Mouse (Mus musculus) lung, postnatal 36 days (tissue): ENCODE measurements around the gene Snx8.

Source experiments
- DNase-seq: peaks from one replicate; pipeline ENCODE4 v3.0.0; 2022; ENCODE audit warnings: mixed read lengths

The Snx8 gene

DNA sequence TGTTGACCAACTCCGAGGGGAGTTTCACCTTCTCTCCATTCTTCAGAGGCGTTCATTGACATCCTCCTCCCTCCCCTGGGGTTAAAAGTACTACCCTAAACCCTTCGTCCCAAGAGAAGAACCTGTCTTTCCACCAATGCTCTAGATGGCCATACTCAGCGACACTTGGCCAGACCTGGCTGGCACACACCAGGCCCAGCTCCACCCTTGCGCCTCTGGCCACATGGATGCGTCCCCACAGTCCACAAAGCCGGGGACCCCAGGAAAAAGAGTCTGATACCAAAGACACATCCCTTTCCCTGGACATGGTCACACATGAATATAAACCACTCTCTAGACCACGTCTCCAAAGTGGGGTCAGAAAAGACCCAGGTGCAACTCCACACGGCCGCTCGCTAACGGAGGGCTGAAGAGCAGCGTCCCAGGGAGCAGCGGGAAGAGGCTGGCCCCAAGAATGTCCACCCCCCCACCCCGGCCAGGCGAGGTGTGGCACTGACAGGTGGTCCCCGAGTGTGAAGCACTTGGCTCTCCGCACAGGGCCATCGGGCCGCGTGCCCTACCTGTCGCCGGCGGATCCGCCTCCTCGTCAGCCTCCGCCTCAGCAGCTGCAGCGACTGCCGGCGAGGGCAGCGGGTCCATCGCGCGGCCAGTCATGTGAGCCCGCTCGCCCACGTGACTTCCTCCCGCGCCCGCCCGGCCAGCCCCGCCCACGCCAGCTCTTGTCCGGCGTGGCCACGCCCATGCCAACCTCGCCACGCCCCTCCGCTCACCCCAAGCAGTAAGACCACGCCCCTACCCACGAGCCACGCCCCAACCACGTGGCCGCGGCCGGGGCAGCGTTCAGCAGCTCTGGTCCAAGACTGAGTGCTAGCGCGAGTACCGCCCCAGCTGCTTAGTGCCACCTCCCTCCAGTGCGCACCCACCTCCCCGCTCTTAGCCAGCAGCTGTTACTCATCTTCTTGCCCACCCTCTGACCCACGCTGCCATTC is at the start of gene Snx8:
Gene Snx8, minus strand, starts transcription at position 675 of the 989 bp plus-strand sequence.
- peak; percentile 99 for DNase-seq

DNA sequence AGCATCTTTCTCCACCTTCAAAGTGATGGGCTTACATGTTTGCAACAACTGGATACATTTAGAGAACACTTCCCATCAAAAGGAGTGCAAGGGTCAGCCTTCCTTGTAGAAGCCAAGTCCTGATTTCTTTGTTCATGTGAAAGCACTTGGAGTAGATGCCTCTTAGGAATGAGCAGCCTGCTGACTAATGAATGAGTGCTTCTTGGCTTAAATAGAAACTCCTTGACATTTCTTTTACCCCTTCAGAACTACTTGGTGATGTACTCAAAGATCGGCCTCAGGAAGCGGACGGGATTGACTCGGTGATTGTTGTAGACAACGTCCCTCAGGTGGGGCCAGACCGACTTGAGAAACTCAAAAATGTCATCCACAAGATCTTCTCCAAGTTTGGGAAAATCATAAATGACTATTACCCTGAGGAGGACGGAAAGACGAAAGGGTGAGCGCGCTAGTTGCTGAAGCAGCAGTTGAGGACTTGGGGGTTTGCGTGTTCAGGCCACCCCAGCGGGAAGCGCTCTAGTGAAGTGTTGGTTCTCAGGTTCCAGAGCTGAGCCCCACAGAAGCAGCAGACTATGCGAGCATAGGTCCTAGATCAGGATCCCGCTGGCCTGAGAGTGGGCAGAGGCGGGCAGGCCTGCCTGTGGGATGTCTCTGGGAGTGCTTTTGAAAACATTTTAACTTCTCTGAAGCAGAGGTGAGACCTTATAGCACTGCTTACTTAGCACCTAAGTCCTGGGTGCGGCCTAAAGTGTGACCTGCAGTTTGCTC is 36.1 kb upstream of the Snx8 start:
- peak; percentile 67 for DNase-seq

DNA sequence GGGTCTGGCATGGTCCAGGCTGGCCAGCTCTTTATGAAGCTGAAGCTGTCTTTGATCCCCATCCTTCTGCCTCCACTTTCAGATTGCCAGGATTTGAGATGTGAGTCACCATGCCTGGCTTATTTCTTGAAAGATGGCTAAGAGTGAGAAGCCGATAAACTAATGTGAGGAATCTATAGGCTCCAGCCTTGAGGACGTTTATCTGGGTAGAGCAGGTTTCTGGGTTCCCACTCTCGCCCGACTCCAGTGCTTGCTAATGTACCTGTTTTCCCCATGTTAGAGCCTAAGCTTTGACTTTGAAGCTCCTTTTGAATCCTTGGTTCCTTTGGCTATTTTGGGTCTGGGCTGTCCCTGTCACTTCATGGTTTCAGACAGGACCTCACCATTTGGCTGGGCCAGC is 31.6 kb upstream of the Snx8 start:
- DNase-seq = no peak

DNA sequence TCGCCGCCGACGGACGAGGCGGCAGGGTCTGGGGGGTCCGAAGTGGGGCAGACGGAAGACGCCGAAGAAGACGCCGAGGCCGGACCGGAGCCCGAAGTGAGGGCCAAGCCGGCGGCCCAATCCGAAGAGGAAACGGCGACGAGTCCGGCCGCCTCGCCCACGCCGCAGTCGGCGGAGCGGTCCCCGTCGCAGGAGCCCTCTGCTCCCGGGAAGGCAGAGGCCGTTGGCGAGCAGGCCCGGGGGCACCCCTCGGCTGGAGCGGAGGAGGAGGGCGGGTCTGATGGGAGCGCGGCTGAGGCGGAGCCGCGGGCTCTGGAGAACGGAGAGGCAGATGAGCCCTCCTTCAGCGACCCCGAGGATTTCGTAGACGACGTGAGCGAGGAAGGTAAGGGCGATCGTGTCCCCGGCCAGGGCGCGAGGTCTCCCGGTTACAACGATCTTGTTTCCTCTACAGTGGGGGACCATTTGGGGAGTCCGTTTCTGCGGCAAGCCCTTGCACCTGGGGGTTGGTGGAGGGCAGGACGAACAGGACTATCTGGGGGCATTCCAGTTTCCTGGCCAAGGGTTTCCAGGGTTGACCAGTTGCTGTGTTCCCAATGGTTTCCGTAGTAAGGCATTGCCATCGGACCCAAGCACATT is 30.5 kb upstream of the Snx8 start:
- DNase-seq = peak; percentile 21

DNA sequence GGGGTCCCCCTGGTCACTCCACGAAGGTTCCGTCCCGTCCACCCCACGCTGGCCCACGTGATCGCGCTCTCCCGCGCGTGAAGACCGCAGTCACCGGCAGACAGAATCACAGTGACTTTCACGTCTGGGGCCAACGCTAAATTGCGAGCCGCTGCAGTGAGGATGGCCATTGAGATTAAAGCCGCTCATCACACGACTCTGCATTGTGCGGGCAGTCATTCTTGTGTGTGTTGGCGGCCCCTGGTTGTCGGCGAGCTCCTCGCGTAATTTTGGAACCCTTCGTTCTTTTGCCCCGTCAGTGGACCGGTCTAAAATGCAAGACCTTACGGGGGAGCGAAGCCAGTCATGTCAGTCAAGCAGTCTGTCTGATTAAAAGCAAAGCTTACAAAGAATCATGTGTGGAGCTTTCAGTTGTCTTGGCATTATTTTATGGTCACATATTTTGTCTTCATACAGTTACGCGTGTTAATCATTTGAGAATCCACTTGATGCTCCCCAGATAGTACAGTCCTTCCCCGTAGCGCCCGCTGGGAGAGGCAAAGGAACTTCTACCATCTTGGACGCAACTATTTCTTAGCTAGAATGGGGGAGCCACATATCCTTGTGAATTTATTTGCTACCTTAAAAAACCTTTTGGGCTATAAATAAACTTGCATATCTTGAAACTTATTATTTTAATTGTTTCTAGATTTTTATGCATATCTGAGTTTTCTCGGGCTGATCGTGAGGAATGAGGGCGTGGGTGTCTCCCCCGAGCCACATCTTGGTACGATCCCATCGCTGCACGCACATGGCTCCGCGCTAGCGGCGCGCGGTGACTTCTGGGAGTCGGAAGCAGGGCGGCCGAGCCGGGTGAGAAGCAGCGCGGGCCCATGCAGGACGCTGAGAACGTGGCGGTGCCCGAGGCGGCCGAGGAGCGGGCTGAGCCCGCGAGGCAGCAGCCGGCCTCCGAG is 29.7 kb upstream of the Snx8 start, which contains the start of gene Eif3b:
Gene Eif3b, plus strand, starts transcription at position 840 of the 953 bp plus-strand sequence.
- peak; percentile 92 for DNase-seq

DNA sequence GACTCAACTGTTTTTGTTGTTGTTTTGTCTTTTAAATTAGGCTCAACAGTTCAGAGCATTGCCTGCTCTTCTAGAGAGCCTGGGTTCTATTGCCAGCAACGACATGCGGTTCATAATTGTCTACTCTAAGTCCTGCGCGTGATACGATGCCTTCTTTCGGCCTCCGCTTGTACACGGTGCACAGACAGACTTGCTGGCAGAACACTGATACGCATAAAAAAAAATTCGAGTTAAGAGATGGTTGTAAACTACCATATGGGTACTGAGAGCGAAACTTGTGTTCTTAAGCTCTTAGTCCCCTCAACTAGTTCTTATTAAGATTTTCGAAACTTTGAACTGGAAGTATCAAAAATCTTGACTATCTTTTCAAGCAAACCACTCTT is 29.0 kb upstream of the Snx8 start:
- no peak for DNase-seq

DNA sequence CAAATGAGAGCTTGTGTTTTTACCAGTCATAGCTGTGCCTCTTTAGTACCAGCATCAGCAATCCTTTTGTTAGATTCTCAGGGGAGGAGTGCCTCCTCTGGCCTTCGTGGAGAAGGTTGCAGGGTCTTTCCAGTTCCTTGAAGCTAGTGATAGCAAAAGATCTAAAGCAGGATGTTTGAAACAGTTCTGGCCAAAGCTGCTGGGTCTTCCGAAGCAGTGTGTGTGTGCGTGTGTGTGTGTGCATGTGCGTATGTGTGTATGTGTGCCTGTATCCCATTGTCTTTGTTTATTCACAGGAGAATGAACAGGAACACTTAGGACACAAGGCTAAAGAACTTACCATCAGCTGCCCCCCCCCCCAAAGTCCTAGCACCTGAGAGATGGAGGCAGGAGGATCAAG is 25.6 kb upstream of the Snx8 start:
- peak; percentile 31 for DNase-seq

DNA sequence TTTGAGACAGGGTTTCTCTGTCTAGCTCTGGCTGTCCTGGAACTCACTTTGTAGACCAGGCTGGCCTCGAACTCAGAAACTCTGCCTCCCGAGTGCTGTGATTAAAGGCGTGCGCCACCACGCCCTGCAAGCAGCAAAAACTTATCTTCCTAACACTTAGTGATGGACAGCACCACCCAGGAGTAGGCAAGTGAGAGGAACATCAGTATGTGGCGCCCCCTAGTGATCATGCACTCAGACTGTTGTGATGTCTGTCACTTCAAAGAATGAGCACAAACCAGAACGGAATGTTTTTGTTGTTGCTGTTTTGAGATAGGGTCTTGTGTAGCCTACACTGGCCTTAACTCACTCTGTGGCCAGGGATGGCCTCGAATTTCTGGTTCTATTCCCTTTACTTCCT is 22.3 kb upstream of the Snx8 start:
- peak; percentile 88 for DNase-seq

DNA sequence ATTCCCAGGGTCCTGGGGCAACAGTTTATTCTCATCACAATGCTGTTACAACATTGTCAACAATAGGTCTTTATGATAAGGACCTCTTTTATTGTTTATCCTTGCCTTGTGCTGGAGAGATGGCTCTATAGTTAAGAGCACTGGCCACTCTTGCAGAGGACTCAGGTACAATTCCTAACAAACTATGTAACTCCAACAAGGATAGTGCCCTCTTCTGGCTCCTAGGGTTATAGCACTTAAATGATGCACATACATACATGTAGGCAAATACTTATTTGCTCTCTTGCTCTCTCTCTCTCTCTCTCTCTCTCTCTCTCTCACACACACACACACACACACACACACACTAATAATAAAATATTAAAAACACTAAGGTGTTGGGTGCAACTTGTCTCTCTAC is 19.7 kb upstream of the Snx8 start:
- no peak for DNase-seq

DNA sequence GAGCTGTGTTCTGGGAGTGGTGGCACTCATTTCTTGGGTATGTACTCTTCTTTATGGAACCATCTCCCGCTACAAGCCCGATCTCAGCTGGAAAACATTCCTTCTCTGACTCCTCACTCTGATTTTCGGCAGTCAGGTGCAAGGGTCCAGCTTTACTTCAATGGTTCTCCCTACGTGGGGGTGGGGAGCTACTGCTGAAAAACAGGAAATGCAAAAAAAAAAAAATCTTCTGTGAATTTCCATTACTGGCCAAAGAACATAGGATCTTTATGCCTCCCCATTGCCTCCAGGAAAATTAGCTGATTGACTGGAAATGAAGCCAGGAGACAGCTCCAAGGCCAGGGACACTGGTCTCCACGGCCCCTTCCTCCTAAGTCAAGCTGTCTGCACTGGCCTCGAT is 17.6 kb upstream of the Snx8 start:
- no peak for DNase-seq

DNA sequence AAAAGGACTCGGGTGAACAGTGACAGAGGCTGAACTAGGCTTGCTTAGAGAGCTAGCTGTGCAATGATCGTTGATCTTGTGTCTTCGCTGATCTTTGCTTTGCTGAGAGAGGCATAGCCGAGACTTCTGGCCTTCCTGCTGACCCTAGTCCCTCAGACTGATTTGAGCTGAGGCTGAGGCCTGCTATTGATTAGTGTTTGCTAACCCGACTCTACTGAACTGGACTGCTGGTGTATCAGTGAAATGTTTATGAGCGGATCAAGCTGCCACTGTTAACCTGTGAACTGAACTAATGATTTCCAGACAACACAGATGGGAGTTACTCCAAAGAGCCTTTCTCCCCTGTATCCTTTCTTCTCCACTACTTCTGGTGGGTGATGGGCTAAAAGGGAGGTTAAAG is 16.1 kb upstream of the Snx8 start:
- no peak for DNase-seq

DNA sequence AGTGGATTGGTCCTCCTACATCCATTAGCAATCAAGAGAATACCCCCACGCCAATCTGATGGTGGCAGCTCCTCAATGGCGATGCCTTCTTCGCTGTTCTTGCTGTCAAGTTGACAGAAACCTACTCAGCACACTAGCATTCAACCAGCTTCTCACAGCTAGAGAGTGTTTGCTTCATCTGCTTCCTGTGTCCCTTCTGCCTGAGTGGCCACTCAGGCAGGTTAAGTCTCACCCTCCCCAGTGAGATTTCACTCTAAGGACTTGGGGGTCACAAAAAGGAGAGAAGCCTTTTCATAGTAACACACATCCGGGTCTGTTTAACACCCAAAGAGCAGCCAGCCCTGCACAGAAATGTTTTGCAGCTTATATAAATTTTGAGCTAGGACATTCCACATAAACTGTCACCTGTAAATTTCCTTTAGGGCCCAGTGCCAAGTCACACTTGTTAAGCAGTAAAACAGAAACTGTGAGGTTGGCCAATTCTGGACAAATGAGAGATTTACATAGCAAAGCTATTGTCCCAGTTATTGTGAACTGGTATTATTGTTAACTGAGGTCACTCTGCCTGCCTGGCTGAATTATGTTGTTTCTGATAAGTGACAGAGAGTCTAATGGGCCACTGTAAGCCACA is 13.7 kb upstream of the Snx8 start:
- DNase-seq = peak; percentile 75

DNA sequence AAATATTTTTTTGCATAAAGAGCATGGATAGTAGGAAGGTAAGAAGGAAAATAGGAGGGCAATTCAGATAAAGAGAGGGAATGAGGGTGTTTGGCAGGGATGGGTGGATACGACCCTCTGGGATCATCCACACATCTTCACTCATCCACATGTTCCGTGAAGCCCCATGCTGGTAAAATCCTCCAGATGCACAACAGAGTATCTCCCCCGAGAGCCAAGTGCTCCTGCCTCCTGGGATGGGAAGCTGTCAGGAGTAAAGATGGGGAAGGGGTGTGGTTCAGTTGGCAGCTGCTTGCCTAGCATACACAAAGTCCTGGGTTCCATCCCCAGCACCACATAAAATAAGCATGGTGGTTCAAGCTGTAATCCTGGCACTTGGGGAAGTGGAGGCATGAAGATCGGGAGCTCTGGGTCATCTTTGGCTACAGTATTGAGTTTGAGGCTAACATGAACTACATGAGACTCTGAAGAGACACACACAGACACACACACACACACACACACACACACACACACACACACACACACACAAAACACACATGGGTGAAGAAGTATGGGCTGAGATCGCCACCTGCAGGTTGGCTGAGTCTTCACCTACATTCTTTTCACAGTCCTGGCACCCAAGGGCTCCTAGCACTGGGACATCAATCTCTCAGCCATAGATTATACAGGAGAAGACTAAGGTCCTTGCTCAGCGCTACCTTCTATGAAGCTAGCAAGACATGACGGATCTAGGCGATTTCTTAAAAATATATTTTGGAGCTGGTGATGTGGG is 7.3 kb upstream of the Snx8 start:
- peak; percentile 70 for DNase-seq

DNA sequence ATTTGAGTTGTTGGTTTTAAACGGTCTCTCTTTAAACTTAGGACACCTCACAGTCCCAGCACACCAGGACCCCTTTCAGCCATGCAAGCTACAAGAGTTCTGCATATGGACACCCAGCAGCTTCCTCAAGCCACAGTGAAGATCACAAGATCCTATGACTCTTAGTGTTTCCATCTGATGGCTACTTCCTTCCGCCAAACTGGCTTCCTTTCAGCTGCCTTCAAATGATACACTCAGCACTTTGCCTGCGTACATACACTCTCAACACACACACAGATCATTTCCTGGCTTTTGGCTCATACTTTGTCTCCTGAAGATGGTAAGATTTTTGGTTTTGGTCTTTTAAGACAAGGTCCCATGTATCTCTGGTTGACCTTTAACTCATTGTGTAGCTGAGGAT is 3.6 kb upstream of the Snx8 start:
- no peak for DNase-seq

DNA sequence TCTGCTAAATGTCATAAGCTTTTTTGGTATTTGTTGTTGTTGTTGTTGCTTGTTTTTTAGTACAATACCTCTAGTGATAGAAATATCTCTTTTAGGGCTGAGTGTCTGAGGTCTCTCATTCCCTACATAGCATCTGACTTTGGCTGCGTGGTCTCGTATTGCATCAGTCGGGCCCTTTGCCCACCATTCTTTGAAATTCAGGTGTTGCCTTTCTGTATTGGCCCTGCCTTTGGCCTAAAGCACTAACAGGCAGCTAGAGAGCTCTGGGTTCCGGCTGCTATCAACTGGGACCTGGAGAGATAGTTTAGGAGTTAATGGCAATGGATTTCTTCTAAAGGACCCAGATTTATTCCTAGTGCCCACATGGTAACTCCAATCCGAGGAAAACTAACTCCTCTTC is 2.9 kb upstream of the Snx8 start:
- DNase-seq = no peak

DNA sequence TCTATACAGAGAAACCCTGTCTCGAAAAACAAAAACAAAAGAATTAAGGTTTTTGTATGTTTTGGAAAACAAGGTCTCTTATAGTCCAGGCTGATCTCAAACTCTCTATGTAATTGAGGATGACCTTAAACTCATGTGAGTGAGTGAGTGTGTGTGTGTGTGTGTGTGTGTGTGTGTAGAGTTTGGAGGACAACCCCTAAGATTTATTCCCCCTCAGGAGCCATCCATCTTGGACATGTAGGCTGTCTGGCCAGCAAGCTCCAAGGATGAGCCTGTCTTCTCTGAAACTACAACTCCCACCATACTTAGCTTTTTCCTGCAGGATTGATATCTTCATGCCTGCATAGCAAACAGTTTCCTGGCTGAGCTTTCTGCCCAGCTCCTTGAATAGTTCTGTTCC is 2.4 kb upstream of the Snx8 start:
- no peak for DNase-seq

DNA sequence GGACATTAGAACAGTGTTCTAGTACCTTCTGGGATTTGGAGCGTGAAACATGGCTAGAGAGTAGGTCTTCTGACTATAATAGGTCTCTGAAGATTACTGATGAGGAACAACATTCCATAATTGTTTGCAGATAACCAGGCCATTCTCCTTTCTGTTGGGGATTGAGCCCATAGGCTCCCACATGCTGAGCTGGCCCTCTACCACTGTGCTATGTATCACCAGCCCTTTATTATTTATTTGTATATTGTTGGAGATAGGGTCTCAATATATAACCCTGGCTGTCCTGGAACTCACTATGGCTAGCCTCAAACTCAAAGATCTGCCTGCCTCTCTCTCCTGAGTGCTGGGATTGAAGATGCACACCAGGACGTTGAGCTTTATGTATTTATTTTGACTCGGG is 585 bp upstream of the Snx8 start:
- no peak for DNase-seq

DNA sequence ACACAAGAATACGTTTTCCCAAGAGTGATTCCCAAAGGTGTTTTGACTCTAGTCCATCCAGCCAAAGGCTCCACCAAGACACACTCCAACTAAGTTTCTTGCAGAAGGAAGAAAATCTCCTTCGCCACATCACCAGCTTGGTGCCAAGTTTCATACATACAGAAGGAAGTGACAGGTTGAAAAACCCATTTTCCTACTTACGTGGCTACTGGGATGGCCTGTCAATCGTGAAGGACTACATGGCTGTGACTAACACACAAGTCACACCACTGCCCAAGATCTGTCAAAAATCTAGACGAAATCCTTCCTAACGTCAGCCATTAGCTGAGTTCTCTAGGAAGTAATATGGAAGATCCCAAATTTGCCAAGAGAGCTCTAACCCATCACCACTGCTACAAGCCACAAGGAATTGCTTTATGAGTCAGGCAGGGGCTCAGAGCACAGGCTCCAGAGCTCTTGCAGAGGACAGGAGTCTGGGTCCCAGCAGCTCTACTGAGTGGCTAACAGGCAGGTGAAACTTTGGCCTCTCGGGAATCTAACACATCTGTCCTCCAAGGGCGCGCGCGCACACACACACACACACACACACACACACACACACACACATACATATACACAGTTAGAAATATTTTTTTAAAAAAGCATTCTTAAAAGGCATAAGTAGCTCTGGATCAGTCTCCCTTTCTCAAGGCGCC is 1.1 kb downstream of the Snx8 start:
- no peak for DNase-seq

DNA sequence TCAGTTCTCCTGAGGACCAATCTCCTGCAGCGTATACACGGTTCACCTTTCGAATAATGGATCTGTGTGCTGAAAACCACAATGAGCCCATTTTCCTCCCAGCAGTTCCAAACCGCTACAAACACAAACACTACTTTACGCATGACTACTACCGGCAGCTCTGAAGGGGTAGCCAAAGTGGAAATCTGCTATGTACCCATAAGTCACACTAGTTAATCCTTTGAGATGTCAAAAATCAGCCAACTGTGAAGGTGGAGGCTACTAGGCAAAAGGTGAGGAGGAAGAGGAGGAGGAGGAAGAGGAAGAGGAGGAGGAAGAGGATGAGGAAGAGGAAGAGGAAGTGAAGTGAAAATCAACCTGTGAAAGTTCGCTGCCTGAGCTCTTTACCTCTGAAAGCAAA is 1.8 kb downstream of the Snx8 start:
- DNase-seq = no peak

DNA sequence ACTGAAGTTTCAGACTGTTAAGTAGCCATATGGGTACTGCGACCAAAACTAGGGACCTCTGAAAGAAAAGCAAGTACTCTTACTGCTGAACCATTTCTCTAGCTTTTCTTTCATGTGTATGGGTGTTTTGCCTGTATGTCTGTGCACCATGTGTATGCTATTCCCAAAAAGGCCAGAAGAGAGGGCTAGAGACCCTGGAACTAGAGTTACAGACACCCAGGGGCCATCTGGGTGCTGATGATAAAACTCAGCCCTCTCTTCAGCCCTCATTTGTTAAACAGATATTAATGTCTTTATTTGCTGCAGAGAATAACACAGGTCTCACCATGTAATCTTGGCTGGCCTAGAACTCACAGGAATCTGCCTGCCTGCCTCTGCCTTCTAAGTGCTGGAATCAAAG is 4.6 kb downstream of the Snx8 start:
- no peak for DNase-seq
